Mouse (Mus musculus): ENCODE results near the gene Ubp1. TPM values are rescaled to one million over a fixed set of nuclear protein-coding genes. Genes with fewer than 3 reads are reported as not detected.
A peak's percentile ranks its signal among the peaks of the same experiment; 100 is the strongest.

The Ubp1 gene
- polyA plus RNA-seq, 1 experiment from 2014 or later: 29.3 TPM

DNA sequence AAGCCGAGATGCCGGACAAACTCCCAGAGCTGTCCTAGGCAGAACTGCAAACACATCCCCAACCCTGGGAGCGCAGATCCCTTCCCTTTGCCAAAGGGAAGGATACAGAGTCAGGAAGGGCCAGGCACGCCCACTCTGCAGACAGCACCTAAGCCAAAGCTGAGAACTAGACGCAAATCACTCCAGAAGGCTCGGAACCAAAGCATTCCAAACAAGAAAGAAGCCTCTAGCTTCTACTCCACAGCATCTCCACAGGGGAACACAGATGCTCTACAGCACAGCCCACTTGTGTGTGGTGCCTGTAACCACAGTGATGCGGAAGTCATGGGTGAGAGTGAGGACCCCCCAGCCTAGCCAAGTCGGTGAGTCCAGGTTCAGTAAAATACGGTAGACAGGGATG is 94.4 kb downstream of the Ubp1 start:
- Histone ChIP-seq H3K9ac (no peak overlapping the region), H3K36me3 (no peaks in the 10 kb centered on the region), H3K9me3 (no peaks in the 10 kb centered on the region), H3K4me3 (replicated peaks) (no peak overlapping the region), H3K4me2 (replicated peaks) (peak overlapping the region; percentile 97; the same call in 1 of the 2 replicates), H3K27ac (no peak overlapping the region), H3K4me1 (replicated peaks) (peaks cover 10% of the 10 kb centered on the region; the same call in 1 of the 2 replicates), H3K27me3 (replicated peaks) (no peaks in the 10 kb centered on the region)
- no peak for ATAC-seq
- 44% methylated on average over 9 of the region's 9 CpGs for WGBS

DNA sequence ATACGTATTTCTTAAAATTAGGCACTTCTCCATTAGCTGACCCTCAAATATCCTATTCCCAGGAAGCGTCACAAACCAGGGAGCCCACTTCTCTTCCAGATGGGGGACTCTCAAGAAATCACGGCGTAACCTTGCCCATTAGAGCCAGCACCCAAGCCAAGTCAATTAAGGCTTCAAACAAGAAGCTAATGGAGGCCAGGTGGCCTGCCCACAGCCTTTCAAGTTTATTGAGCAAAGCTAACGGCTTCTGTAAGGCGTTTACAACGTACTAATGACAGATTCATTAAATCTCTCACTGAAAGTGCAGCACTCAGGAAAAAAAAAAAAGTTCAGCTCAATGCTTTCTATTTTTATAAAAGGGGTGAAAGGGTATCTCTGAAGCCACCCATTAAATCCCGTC is 95.1 kb downstream of the Ubp1 start:
- 14% methylated on average over 8 of the region's 8 CpGs for WGBS
- H3K4me1 ChIP-seq (replicated peaks): peaks cover 10% of the 10 kb centered on the region; the same call in 1 of the 2 replicates
- H3K9me3 ChIP-seq: no peaks in the 10 kb centered on the region
- no peaks in the 10 kb centered on the region for H3K36me3 ChIP-seq
- ATAC-seq: no peak
- H3K4me3 ChIP-seq (replicated peaks): peak overlapping the region; percentile 62
- H3K4me2 ChIP-seq (replicated peaks): peak overlapping the region; percentile 97
- no peak overlapping the region for H3K27ac ChIP-seq
- H3K27me3 ChIP-seq (replicated peaks): no peaks in the 10 kb centered on the region
- peak overlapping the region; percentile 45; the same call in 1 of the 2 replicates for H3K9ac ChIP-seq

DNA sequence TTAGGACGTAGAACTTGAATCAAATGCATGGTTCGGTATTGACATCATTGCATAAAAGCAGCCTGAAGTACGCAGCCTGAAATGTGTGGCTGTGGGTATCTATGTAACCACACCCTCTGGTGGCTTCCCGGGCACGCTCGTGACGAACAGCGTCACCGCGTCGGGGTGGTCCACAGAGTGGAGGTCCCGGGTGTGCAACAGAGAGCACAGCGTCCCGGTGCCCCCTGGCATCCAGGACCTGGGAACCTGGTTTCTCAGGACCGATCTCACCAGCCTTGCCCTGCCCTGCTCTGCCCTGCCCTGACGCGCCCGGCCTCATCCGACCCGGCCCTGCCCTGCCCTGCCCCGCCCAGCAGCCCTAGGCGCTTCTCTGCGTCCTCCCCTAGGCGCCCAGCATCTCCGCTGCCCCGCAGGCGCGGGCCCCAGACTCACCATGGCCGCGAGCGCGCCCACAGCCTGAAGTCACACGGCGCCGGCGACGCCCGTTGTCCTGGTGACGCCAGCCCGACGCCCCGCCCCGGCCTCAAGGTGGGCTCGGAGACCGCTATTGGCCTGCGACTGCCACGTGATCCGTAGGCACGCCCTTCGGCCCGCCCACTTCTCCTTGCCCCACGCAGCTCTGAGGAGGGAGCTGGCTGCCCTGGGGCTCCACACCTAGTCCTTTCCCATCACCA is 95.7 kb downstream of the Ubp1 start:
- Histone ChIP-seq H3K4me1 (replicated peaks) (peaks cover 10% of the 10 kb centered on the region; the same call in 1 of the 2 replicates), H3K4me3 (replicated peaks) (peak overlapping the region; percentile 62)
- under 1% methylated on average over 52 of the region's 52 CpGs for WGBS

More for the DNA sequence above, 95.7 kb downstream of the Ubp1 start:
- no peaks in the 10 kb centered on the region for H3K9me3 ChIP-seq
- no peaks in the 10 kb centered on the region for H3K27me3 ChIP-seq (replicated peaks)
- no peak overlapping the region for H3K27ac ChIP-seq
- H3K4me2 ChIP-seq (replicated peaks): peak overlapping the region; percentile 97
- ATAC-seq: peak; percentile 97
- peak overlapping the region; percentile 45 for H3K9ac ChIP-seq
- no peaks in the 10 kb centered on the region for H3K36me3 ChIP-seq

Other genes starting within 250 kb of the Ubp1 start
- gene Pdcd6ip, start 222.7 kb upstream of the Ubp1 start, polyA plus RNA-seq (2015; fragmentation: Nextera tagmentation; extraction: Ambion mirVana): 99.6 and 104 TPM in 2 replicates
- gene Clasp2, start 189.5 kb upstream of the Ubp1 start, polyA plus RNA-seq (2015; fragmentation: Nextera tagmentation; extraction: Ambion mirVana): 21.4 and 22.5 TPM in 2 replicates
- gene Fbxl2, start 115.3 kb downstream of the Ubp1 start, polyA plus RNA-seq (2015; fragmentation: Nextera tagmentation; extraction: Ambion mirVana): 2.7 and 3.2 TPM in 2 replicates
- gene Susd5, start 126.2 kb downstream of the Ubp1 start, polyA plus RNA-seq (2015; fragmentation: Nextera tagmentation; extraction: Ambion mirVana): 0.42 and 0.63 TPM in 2 replicates

Measured in intestine, embryonic 15.5 days (tissue).